Mouse (Mus musculus) adrenal gland, postnatal 36 days (tissue): Measurements from ENCODE around the gene Homer2. TPM values are rescaled to one million over a fixed set of nuclear protein-coding genes. Genes with fewer than 3 reads are reported as not detected.

Experiments used
- DNase-seq, 2 experiments: peaks; one replicate each; pipeline ENCODE4 v3.0.0; 2021; ENCODE audit warnings: mixed read lengths in 1 of 2
- long read RNA-seq, 2 experiments: library from polyadenylated mRNA; stranded (forward); transcript quantifications; one replicate each; pipeline ENCODE4 v2.0.0; 2021; ENCODE audit warnings: borderline sequencing depth in 2 of 2
- total RNA-seq, 2 experiments: library from RNA; stranded (reverse); gene quantifications; 2 replicates each; pipeline ENCODE4 v1.2.3; 2021

Homer2 gene
- 1 to 10 TPM; 2.3 to 5.1 TPM for total RNA-seq
- long read RNA-seq, experiment 1, partial matches to known transcripts: 0 of 5 reads
- long read RNA-seq, experiment 1, other reads (novel, unspliced or antisense): 1 of 5 reads
- long read RNA-seq, experiment 2, partial matches to known transcripts: 0 of 2 reads
- long read RNA-seq, experiment 2, other reads (novel, unspliced or antisense): 1 of 2 reads

GRCm38 (mm10) chr7:81707471-81708140 lies at the start of gene Homer2:
Gene Homer2, minus strand, starts transcription at chr7:81707527.
- no peak for DNase-seq

GRCm38 (mm10) chr7:81747956-81748355 lies 40.6 kb upstream of the Homer2 start:
- no peak for DNase-seq

GRCm38 (mm10) chr7:81744145-81744544 lies 36.8 kb upstream of the Homer2 start:
- DNase-seq: peak; percentile 76 to 78

GRCm38 (mm10) chr7:81740010-81740409 lies 32.7 kb upstream of the Homer2 start:
- no peak for DNase-seq

- no peak for DNase-seq
These were observed 31.5 kb upstream of the Homer2 start for GRCm38 (mm10) chr7:81738720-81739385.

- no peak for DNase-seq
These were observed 28.1 kb upstream of the Homer2 start for GRCm38 (mm10) chr7:81735300-81736048.

- DNase-seq: no peak
These were observed 25.1 kb upstream of the Homer2 start for GRCm38 (mm10) chr7:81732183-81733089.

- no peak for DNase-seq
These were observed 23.9 kb upstream of the Homer2 start for GRCm38 (mm10) chr7:81731181-81731651.

- DNase-seq: no peak
These were observed 22.5 kb upstream of the Homer2 start for GRCm38 (mm10) chr7:81729787-81730186.

GRCm38 (mm10) chr7:81727716-81728115 lies 20.4 kb upstream of the Homer2 start:
- DNase-seq: no peak

- DNase-seq: no peak
These were observed 19.3 kb upstream of the Homer2 start for GRCm38 (mm10) chr7:81726728-81727005.

- DNase-seq: no peak
These were observed 18.8 kb upstream of the Homer2 start for GRCm38 (mm10) chr7:81725986-81726727.

- no peak for DNase-seq
These were observed 16.5 kb upstream of the Homer2 start for GRCm38 (mm10) chr7:81723851-81724250.

GRCm38 (mm10) chr7:81721271-81721670 lies 13.9 kb upstream of the Homer2 start:
- DNase-seq: no peak

- DNase-seq: no peak
These were observed 11.9 kb upstream of the Homer2 start for GRCm38 (mm10) chr7:81719216-81719661.

- DNase-seq: no peak
These were observed 11.3 kb upstream of the Homer2 start for GRCm38 (mm10) chr7:81718657-81719056.

- peak; percentile 25 to 39 for DNase-seq
These were observed 2.8 kb upstream of the Homer2 start for GRCm38 (mm10) chr7:81710166-81710565.

GRCm38 (mm10) chr7:81708165-81708564 lies 838 bp upstream of the Homer2 start:
- DNase-seq: no peak

- DNase-seq: peak; percentile 32 to 58
These were observed 623 bp downstream of the Homer2 start for GRCm38 (mm10) chr7:81706416-81707391.

GRCm38 (mm10) chr7:81706027-81706415 lies 1.3 kb downstream of the Homer2 start:
- DNase-seq: no peak
